ENCODE assay signal across 8 mouse cellular contexts in the genomic region with DNA sequence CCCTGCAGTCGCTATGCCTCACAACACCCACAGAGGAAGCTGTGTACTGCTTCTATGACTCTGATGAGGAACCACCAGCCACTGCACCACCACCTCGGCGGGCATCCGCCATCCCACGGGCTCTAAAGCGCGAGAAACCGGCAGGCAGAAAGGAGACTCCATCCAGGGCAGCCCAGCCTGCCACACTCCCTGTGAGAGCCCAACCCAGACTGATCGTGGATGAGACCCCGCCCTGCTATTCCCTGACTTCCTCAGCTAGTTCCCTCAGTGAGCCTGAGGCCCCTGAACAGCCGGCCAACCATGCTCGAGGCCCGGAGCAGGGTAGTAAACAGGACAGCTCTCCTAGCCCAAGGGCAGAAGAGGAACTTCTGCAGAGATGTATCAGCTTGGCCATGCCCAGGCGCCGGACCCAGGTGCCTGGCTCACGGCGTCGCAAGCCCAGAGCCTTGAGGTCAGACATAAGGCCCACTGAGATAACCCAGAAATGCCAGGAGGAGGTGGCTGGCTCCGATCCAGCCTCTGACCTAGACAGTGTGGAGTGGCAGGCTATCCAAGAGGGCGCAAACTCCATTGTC. TPM values are rescaled to one million over a fixed set of nuclear protein-coding genes. Genes with fewer than 3 reads are reported as not detected.
DNase-seq lines count a peak whose midpoint lies in the region; ATAC-seq and TF ChIP-seq lines count a peak whose summit lies in the region.
"Had no signal": no experiment of that assay in that cellular context is flagged by ENCODE, and none has a peak within 500 bp of the region (broad histone marks: within the 10 kb centered on the region; RNA-seq: fewer than 3 reads in every experiment).

No protein-coding gene starts in this region.

- WGBS in hindbrain, embryonic 16.5 days: 54% methylated on average over 20 of the region's 20 CpGs
- WGBS in hindbrain, embryonic 14.5 days: 59% methylated on average over 20 of the region's 20 CpGs
- 40% methylated on average over 20 of the region's 20 CpGs for WGBS in intestine, embryonic 15.5 days

- H3K36me3 ChIP-seq in hindbrain, embryonic 16.5 days (ENCODE audit: control insufficient read depth, insufficient read depth, low read length): peaks cover 84% of the 10 kb centered on the region
- H3K36me3 ChIP-seq in hindbrain, embryonic 14.5 days (replicated peaks; ENCODE audit: control insufficient read depth, insufficient read depth): peaks cover 100% of the 10 kb centered on the region
- peaks cover 16% of the 10 kb centered on the region for H3K36me3 ChIP-seq in E14TG2a.4 (ENCODE audit: insufficient read depth, low read length)
- H3K36me3 ChIP-seq in MEL (ENCODE audit: control insufficient read depth in 1 of 2, insufficient read depth in 2 of 2, low read length in 2 of 2): peaks cover 0 to 6% of the 10 kb centered on the region in 2 experiments; a peak in 2 of 4 replicates
- peaks cover 9% of the 10 kb centered on the region; the same call in 1 of the 2 replicates for H3K36me3 ChIP-seq in intestine, embryonic 15.5 days

- no peak for DNase-seq in hindbrain, embryonic 14.5 days (ENCODE audit: low spot score)
- peak; percentile 27 for DNase-seq in MEL (ENCODE audit: low read depth, low spot score)
- no peak for DNase-seq in T-cell, adult 2 months (ENCODE audit: low spot score)
- DNase-seq in frontal cortex, postnatal 36 days (ENCODE audit: low spot score in 2 of 2): no peak
- DNase-seq: liver, embryonic 13.5 days had no signal

- no peak overlapping the region for H3K4me3 ChIP-seq in hindbrain, embryonic 16.5 days (ENCODE audit: low read length)
- H3K4me3 ChIP-seq in hindbrain, embryonic 14.5 days (replicated peaks; ENCODE audit: low read length): no peak overlapping the region
- H3K4me3 ChIP-seq in E14TG2a.4 (replicated peaks; ENCODE audit: low read length) (peak overlapping the region; percentile 77), MEL (ENCODE audit: control insufficient read depth in 1 of 2, insufficient read depth in 1 of 2, low read depth in 2 of 2, low read length in 2 of 2) (no peak overlapping the region)
- no peak overlapping the region for H3K4me3 ChIP-seq in intestine, embryonic 15.5 days (replicated peaks)
- H3K4me3 ChIP-seq: liver, embryonic 13.5 days had no signal

- TF ChIP-seq RAD21 in MEL (IDR thresholded peaks at IDR 0.05; ENCODE audit: low read depth, low read length): no peak

- peak overlapping the region; percentile 11; the same call in 1 of the 2 replicates for H3K9ac ChIP-seq in hindbrain, embryonic 16.5 days (ENCODE audit: low read depth, low read length)
- no peak overlapping the region for H3K9ac ChIP-seq in hindbrain, embryonic 14.5 days
- H3K9ac ChIP-seq in MEL (ENCODE audit: control insufficient read depth, low read depth, low read length, poor library complexity, severe bottlenecking): no peak overlapping the region
- no peak overlapping the region; the same call in 1 of the 2 replicates for H3K9ac ChIP-seq in intestine, embryonic 15.5 days
- H3K9ac ChIP-seq: liver, embryonic 13.5 days had no signal

- no peaks in the 10 kb centered on the region for H3K9me3 ChIP-seq in hindbrain, embryonic 16.5 days (ENCODE audit: control insufficient read depth, low read length)
- H3K9me3 ChIP-seq in hindbrain, embryonic 14.5 days (ENCODE audit: control insufficient read depth, low read length): no peaks in the 10 kb centered on the region
- no peaks in the 10 kb centered on the region for H3K9me3 ChIP-seq in E14TG2a.4 (ENCODE audit: low read length)
- no peaks in the 10 kb centered on the region for H3K9me3 ChIP-seq in MEL (replicated peaks; ENCODE audit: insufficient read depth, low read length)
- H3K9me3 ChIP-seq in intestine, embryonic 15.5 days: no peaks in the 10 kb centered on the region
- H3K9me3 ChIP-seq: liver, embryonic 13.5 days had no signal

- H3K27me3 ChIP-seq in hindbrain, embryonic 16.5 days (replicated peaks; ENCODE audit: control insufficient read depth, insufficient read depth, low read length): no peaks in the 10 kb centered on the region
- no peaks in the 10 kb centered on the region for H3K27me3 ChIP-seq in hindbrain, embryonic 14.5 days (ENCODE audit: control insufficient read depth, insufficient read depth, low read length)
- H3K27me3 ChIP-seq in E14TG2a.4 (ENCODE audit: insufficient read depth, low read length): peaks cover 75% of the 10 kb centered on the region
- no peaks in the 10 kb centered on the region for H3K27me3 ChIP-seq in MEL (ENCODE audit: control insufficient read depth in 1 of 2, insufficient read depth in 2 of 2, low read length in 2 of 2)
- peaks cover 62% of the 10 kb centered on the region for H3K27me3 ChIP-seq in intestine, embryonic 15.5 days (replicated peaks)

- peaks cover 4% of the 10 kb centered on the region; the same call in 1 of the 2 replicates for H3K4me1 ChIP-seq in hindbrain, embryonic 16.5 days (ENCODE audit: control insufficient read depth, insufficient read depth, low read depth, low read length)
- no peaks in the 10 kb centered on the region for H3K4me1 ChIP-seq in hindbrain, embryonic 14.5 days (replicated peaks; ENCODE audit: control insufficient read depth, insufficient read depth, low read length)
- H3K4me1 ChIP-seq in E14TG2a.4 (replicated peaks; ENCODE audit: low read depth, low read length) (peaks cover 84% of the 10 kb centered on the region), MEL (ENCODE audit: control insufficient read depth in 1 of 2, insufficient read depth in 2 of 2, low read length in 2 of 2) (peaks cover 0 to 18% of the 10 kb centered on the region in 2 experiments; a peak in 3 of 4 replicates)
- H3K4me1 ChIP-seq in intestine, embryonic 15.5 days (replicated peaks): peaks cover 36% of the 10 kb centered on the region

- TF ChIP-seq CTCF in E14TG2a.4 (conservative IDR thresholded peaks at IDR 0.05; ENCODE audit: low read length) (no peak), MEL (IDR thresholded peaks at IDR 0.05 in 2 of 3, conservative IDR thresholded peaks at IDR 0.05 in 1 of 3; ENCODE audit: control insufficient read depth in 1 of 3, insufficient read depth in 1 of 3, low read depth in 2 of 3, low read length in 3 of 3, poor library complexity in 1 of 3, severe bottlenecking in 1 of 3) (no peak)

- TF ChIP-seq EP300 in MEL (IDR thresholded peaks at IDR 0.05; ENCODE audit: low read depth in 1 of 2, low read length in 2 of 2): no peak

- TF ChIP-seq POLR2A in MEL (IDR thresholded peaks at IDR 0.05; ENCODE audit: control insufficient read depth in 1 of 2, insufficient read depth in 1 of 2, low read depth in 1 of 2, low read length in 2 of 2, poor library complexity in 1 of 2): no peak

- H3K27ac ChIP-seq in hindbrain, embryonic 16.5 days (ENCODE audit: low read depth, low read length): no peak overlapping the region
- H3K27ac ChIP-seq in hindbrain, embryonic 14.5 days: no peak overlapping the region
- no peak overlapping the region for H3K27ac ChIP-seq in MEL (ENCODE audit: control insufficient read depth, low read depth, low read length)
- H3K27ac ChIP-seq in intestine, embryonic 15.5 days: no peak overlapping the region
- H3K27ac ChIP-seq: liver, embryonic 13.5 days had no signal

- H3K4me2 ChIP-seq in hindbrain, embryonic 16.5 days (ENCODE audit: low read length): no peak overlapping the region
- no peak overlapping the region for H3K4me2 ChIP-seq in hindbrain, embryonic 14.5 days (replicated peaks)
- peak overlapping the region; percentile 14; the same call in 1 of the 2 replicates for H3K4me2 ChIP-seq in intestine, embryonic 15.5 days (replicated peaks)
- H3K4me2 ChIP-seq: liver, embryonic 13.5 days had no signal

- ATAC-seq in hindbrain, embryonic 16.5 days: no peak
- ATAC-seq in hindbrain, embryonic 14.5 days (ENCODE audit: low FRiP score): no peak
- peak; percentile 32 for ATAC-seq in intestine, embryonic 15.5 days

- H3K79me2 ChIP-seq in MEL (ENCODE audit: control insufficient read depth, insufficient read depth, low read length, poor library complexity): peaks cover 6% of the 10 kb centered on the region; the same call in 1 of the 2 replicates

RNA-seq across cellular contexts. Expression of a gene that starts 6.6 kb away (rescaled TPM):
- polyA plus RNA-seq in hindbrain, embryonic 16.5 days (2015; fragmentation: Nextera tagmentation; extraction: Ambion mirVana): 31.7 and 32.8 TPM in 2 replicates
- 23.3 and 24.5 TPM in 2 replicates for polyA plus RNA-seq in hindbrain, embryonic 14.5 days (2014; fragmentation: Nextera tagmentation; extraction: Ambion mirVana)
- total RNA-seq in MEL (2012; rRNA removed): 68.9 and 81.5 TPM in 2 replicates
- 10 to 100 TPM in 1 of 2 experiments, not detected in 1; 65.7 TPM for polyA plus RNA-seq in MEL (2012; ENCODE audit: insufficient read depth in 1 of 2, insufficient read length in 2 of 2, low read depth in 1 of 2, low replicate concordance in 2 of 2, missing spikeins in 1 of 2)
- 51.4 and 51.5 TPM in 2 replicates for polyA plus RNA-seq in intestine, embryonic 15.5 days (2015; fragmentation: Nextera tagmentation; extraction: Ambion mirVana)

RNA-seq across cellular contexts. Expression of a gene that starts 15.6 kb away (rescaled TPM):
- 8.1 and 8.5 TPM in 2 replicates for polyA plus RNA-seq in hindbrain, embryonic 16.5 days (2015; fragmentation: Nextera tagmentation; extraction: Ambion mirVana)
- 4.4 and 4.7 TPM in 2 replicates for polyA plus RNA-seq in hindbrain, embryonic 14.5 days (2014; fragmentation: Nextera tagmentation; extraction: Ambion mirVana)
- total RNA-seq in MEL (2012; rRNA removed): 6.1 and 6.5 TPM in 2 replicates
- polyA plus RNA-seq in MEL (2012; ENCODE audit: insufficient read depth in 1 of 2, insufficient read length in 2 of 2, low read depth in 1 of 2, low replicate concordance in 2 of 2, missing spikeins in 1 of 2): 10 to 100 TPM in 1 of 2 experiments, not detected in 1; 23.1 TPM
- polyA plus RNA-seq in intestine, embryonic 15.5 days (2015; fragmentation: Nextera tagmentation; extraction: Ambion mirVana): 8.1 and 8.8 TPM in 2 replicates

RNA-seq across cellular contexts. Expression of a gene that starts 16.0 kb away (rescaled TPM):
- 7.5 and 7.6 TPM in 2 replicates for polyA plus RNA-seq in hindbrain, embryonic 16.5 days (2015; fragmentation: Nextera tagmentation; extraction: Ambion mirVana)
- 5.3 and 5.8 TPM in 2 replicates for polyA plus RNA-seq in hindbrain, embryonic 14.5 days (2014; fragmentation: Nextera tagmentation; extraction: Ambion mirVana)
- 3.1 and 3.2 TPM in 2 replicates for total RNA-seq in MEL (2012; rRNA removed)
- polyA plus RNA-seq in MEL (2012; ENCODE audit: insufficient read depth in 1 of 2, insufficient read length in 2 of 2, low read depth in 1 of 2, low replicate concordance in 2 of 2, missing spikeins in 1 of 2): 10 to 100 TPM in 1 of 2 experiments, not detected in 1; 27.9 TPM
- polyA plus RNA-seq in intestine, embryonic 15.5 days (2015; fragmentation: Nextera tagmentation; extraction: Ambion mirVana): 132 and 159 TPM in 2 replicates

RNA-seq across cellular contexts. Expression of a gene that starts 17.9 kb away (rescaled TPM):
- polyA plus RNA-seq in hindbrain, embryonic 16.5 days (2015; fragmentation: Nextera tagmentation; extraction: Ambion mirVana): 139 and 149 TPM in 2 replicates
- polyA plus RNA-seq in hindbrain, embryonic 14.5 days (2014; fragmentation: Nextera tagmentation; extraction: Ambion mirVana): 200 and 216 TPM in 2 replicates
- total RNA-seq in MEL (2012; rRNA removed): 0.39 and 0.58 TPM in 2 replicates
- 1 to 10 TPM in 1 of 2 experiments, not detected in 1; 1.2 TPM for polyA plus RNA-seq in MEL (2012; ENCODE audit: insufficient read depth in 1 of 2, insufficient read length in 2 of 2, low read depth in 1 of 2, low replicate concordance in 2 of 2, missing spikeins in 1 of 2)
- polyA plus RNA-seq in intestine, embryonic 15.5 days (2015; fragmentation: Nextera tagmentation; extraction: Ambion mirVana): 4.9 and 6.5 TPM in 2 replicates

RNA-seq across cellular contexts. Expression of a gene that starts 21.5 kb away (rescaled TPM):
- 491 and 527 TPM in 2 replicates for polyA plus RNA-seq in hindbrain, embryonic 16.5 days (2015; fragmentation: Nextera tagmentation; extraction: Ambion mirVana)
- polyA plus RNA-seq in hindbrain, embryonic 14.5 days (2014; fragmentation: Nextera tagmentation; extraction: Ambion mirVana): 570 and 649 TPM in 2 replicates
- total RNA-seq in MEL (2012; rRNA removed): 3,963 and 4,320 TPM in 2 replicates
- 1,000 to 10,000 TPM; 1,331 to 3,905 TPM for polyA plus RNA-seq in MEL (2012; ENCODE audit: insufficient read depth in 1 of 2, insufficient read length in 2 of 2, low read depth in 1 of 2, low replicate concordance in 2 of 2, missing spikeins in 1 of 2)
- 974 and 1,020 TPM in 2 replicates for polyA plus RNA-seq in intestine, embryonic 15.5 days (2015; fragmentation: Nextera tagmentation; extraction: Ambion mirVana)
